8 mouse cellular contexts compared by ENCODE assay signal in the genomic region with DNA sequence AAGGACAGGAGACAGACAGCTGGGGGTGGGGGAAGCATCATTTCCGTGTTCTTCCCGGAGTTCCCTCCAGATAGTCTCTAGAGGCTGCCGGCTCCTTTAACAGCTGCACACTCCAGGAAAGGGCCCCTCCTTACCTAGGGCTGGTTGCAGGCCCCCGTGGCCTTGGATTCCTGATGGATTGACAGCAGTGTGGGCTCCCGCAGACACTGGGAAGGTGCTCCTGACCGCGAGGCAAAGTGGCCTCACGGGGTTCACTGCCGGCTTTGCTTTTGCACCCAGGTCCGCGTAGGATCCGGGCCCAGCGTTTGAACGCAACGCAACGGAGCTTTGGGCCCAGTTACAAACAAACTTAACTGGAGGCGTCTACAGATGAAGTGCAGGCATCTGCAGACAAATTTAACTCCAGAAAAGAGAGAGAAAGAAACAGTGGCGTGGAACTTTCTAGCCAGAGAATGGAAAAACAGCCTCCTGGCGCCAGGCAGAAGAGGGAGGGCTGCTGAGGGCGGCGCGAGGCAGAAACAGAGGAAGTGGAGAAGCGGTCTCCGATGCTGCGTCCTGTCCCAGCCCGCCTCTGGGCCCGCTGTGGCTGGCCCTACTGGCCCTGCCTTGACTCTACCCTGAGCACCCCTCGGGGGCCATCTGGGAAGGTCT. TPM values are rescaled to one million over a fixed set of nuclear protein-coding genes. Genes with fewer than 3 reads are reported as not detected.
DNase-seq lines count a peak whose midpoint lies in the region; ATAC-seq and TF ChIP-seq lines count a peak whose summit lies in the region.

A gene (minus strand): TSS at position 524 of the 651 bp plus-strand sequence.

- H3K36me3 ChIP-seq in kidney, embryonic 16.5 days (ENCODE audit: insufficient read depth, low read length): peaks cover 7% of the 10 kb centered on the region; the same call in 1 of the 2 replicates
- H3K36me3 ChIP-seq in liver, embryonic 15.5 days (replicated peaks): no peaks in the 10 kb centered on the region
- no peaks in the 10 kb centered on the region for H3K36me3 ChIP-seq in neural tube, embryonic 11.5 days (ENCODE audit: control insufficient read depth, insufficient read depth, low read length)

- peak within 1 kb of the TSS; percentile 86 for H3K27ac ChIP-seq in left cerebral cortex, adult 2 months
- peak within 1 kb of the TSS; percentile 88 for H3K27ac ChIP-seq in kidney, embryonic 16.5 days (ENCODE audit: low read length)
- peak within 1 kb of the TSS; percentile 48; the same call in 1 of the 2 replicates for H3K27ac ChIP-seq in liver, embryonic 15.5 days (replicated peaks)
- no peak within 1 kb of the TSS for H3K27ac ChIP-seq in neural tube, embryonic 11.5 days (ENCODE audit: low read depth, low read length)

- DNase-seq in left cerebral cortex, adult 2 months (ENCODE audit: extremely low spot score in 1 of 2, low spot score in 2 of 2): peak; percentile 39 to 69
- no peak for DNase-seq in left cerebral cortex, adult 11 months (ENCODE audit: low spot score)
- DNase-seq in embryo, embryonic 9.5 days (ENCODE audit: extremely low spot score): peak; percentile 39
- peak; percentile 67 to 69 for DNase-seq in heart, adult 9 months (ENCODE audit: low spot score in 2 of 2)
- DNase-seq in neural tube, embryonic 11.5 days (ENCODE audit: low spot score): peak; percentile 29
- peak; percentile 41 to 44 for DNase-seq in thymus, adult 18-20 months

- no peaks in the 10 kb centered on the region for H3K9me3 ChIP-seq in kidney, embryonic 16.5 days (ENCODE audit: low read length)
- no peaks in the 10 kb centered on the region for H3K9me3 ChIP-seq in liver, embryonic 15.5 days (replicated peaks)
- no peaks in the 10 kb centered on the region for H3K9me3 ChIP-seq in neural tube, embryonic 11.5 days (ENCODE audit: control insufficient read depth, low read length)

- peak within 1 kb of the TSS; percentile 74 for H3K4me2 ChIP-seq in kidney, embryonic 16.5 days (replicated peaks; ENCODE audit: low read depth, low read length)
- peak within 1 kb of the TSS; percentile 59 for H3K4me2 ChIP-seq in liver, embryonic 15.5 days
- peak within 1 kb of the TSS; percentile 41 for H3K4me2 ChIP-seq in neural tube, embryonic 11.5 days (ENCODE audit: low read depth)

- intact Hi-C loops in left cerebral cortex, adult 2 months (cut with DNase I): loop anchor here (1.0 to 2.0 kb wide), 2 partner anchors 23 to 31 kb away; no protein-coding TSS in a partner anchor

- H3K9ac ChIP-seq in kidney, embryonic 16.5 days (replicated peaks; ENCODE audit: low read length): peak within 1 kb of the TSS; percentile 78
- no peak within 1 kb of the TSS for H3K9ac ChIP-seq in liver, embryonic 15.5 days
- peak within 1 kb of the TSS; percentile 48 for H3K9ac ChIP-seq in neural tube, embryonic 11.5 days (ENCODE audit: low read length)

- no peak for TF ChIP-seq CTCF in left cerebral cortex, adult 2 months (IDR thresholded peaks at IDR 0.05)

- peaks cover 21% of the 10 kb centered on the region for H3K4me1 ChIP-seq in kidney, embryonic 16.5 days (ENCODE audit: insufficient read depth, low read length)
- peaks cover 23% of the 10 kb centered on the region for H3K4me1 ChIP-seq in liver, embryonic 15.5 days (replicated peaks)
- peaks cover 8% of the 10 kb centered on the region; the same call in 1 of the 2 replicates for H3K4me1 ChIP-seq in neural tube, embryonic 11.5 days (ENCODE audit: control insufficient read depth, insufficient read depth, low read length)

- 8% methylated on average over 28 of the region's 28 CpGs for WGBS in kidney, embryonic 16.5 days
- WGBS in liver, embryonic 15.5 days (ENCODE audit: insufficient replicate concordance): 2% methylated on average over 28 of the region's 28 CpGs
- 9% methylated on average over 28 of the region's 28 CpGs for WGBS in neural tube, embryonic 11.5 days

- ATAC-seq in kidney, embryonic 16.5 days (ENCODE audit: low FRiP score, low TSS enrichment): peak; percentile 64
- ATAC-seq in liver, embryonic 15.5 days (ENCODE audit: insufficient read depth): peak; percentile 51
- no peak for ATAC-seq in neural tube, embryonic 11.5 days (ENCODE audit: insufficient read depth, low FRiP score, low TSS enrichment)

- H3K4me3 ChIP-seq in left cerebral cortex, adult 2 months: peak within 1 kb of the TSS; percentile 64
- H3K4me3 ChIP-seq in kidney, embryonic 16.5 days (ENCODE audit: low read length): peak within 1 kb of the TSS; percentile 54
- peak within 1 kb of the TSS; percentile 40 for H3K4me3 ChIP-seq in liver, embryonic 15.5 days (replicated peaks)
- H3K4me3 ChIP-seq in neural tube, embryonic 11.5 days (ENCODE audit: low read depth, low read length): peak within 1 kb of the TSS; percentile 1

- no peaks in the 10 kb centered on the region for H3K27me3 ChIP-seq in kidney, embryonic 16.5 days (ENCODE audit: insufficient read depth, low read length)
- H3K27me3 ChIP-seq in liver, embryonic 15.5 days: peaks cover 21% of the 10 kb centered on the region
- no peaks in the 10 kb centered on the region for H3K27me3 ChIP-seq in neural tube, embryonic 11.5 days (ENCODE audit: control insufficient read depth, insufficient read depth, low read length)

RNA-seq across cellular contexts. Expression of the gene that starts here (rescaled TPM):
- total RNA-seq in left cerebral cortex, adult 2 months (2021): 1 to 10 TPM; 8.1 to 8.2 TPM
- polyA plus RNA-seq in kidney, embryonic 16.5 days (2015; fragmentation: Nextera tagmentation; extraction: Ambion mirVana): 8.5 and 8.7 TPM in 2 replicates
- 2.1 and 2.2 TPM in 2 replicates for polyA plus RNA-seq in liver, embryonic 15.5 days (2015; fragmentation: Nextera tagmentation; extraction: Ambion mirVana)
- 0.69 TPM in 2 replicates for polyA plus RNA-seq in neural tube, embryonic 11.5 days (2014; fragmentation: Nextera tagmentation; extraction: Ambion mirVana)

Comparison
In these comparisons a context has a peak if more than half of its experiments do, and no peak if none do; other contexts are left out.
1. Peak in DNase-seq, H3K4me3 ChIP-seq, H3K9ac ChIP-seq and H3K4me2 ChIP-seq in neural tube, embryonic 11.5 days; RNA of the gene not detected or under 1 TPM.
2. H3K4me3 ChIP-seq: peak in every context shown above with its lines; median percentile 64 in left cerebral cortex, adult 2 months; 54 in kidney, embryonic 16.5 days; 40 in liver, embryonic 15.5 days; 1 in neural tube, embryonic 11.5 days.